Mouse (Mus musculus) forebrain, embryonic 14.5 days (tissue): ENCODE measurements around the gene Edem3. TPM values are rescaled to one million over a fixed set of nuclear protein-coding genes. Genes with fewer than 3 reads are reported as not detected.
"Not testable (repeated sequence)": the region's sequence is repeated elsewhere in the genome, so short reads cannot be mapped to it uniquely, and the experiment has no call there.

ENCODE experiments used
- ATAC-seq: fragments of 200-750 bp; cut with Nextera tagmentation; 2 replicates; pipeline ENCODE4 v1.8.0; 2017; ENCODE audit warnings: mild to moderate bottlenecking, moderate library complexity
- DNase-seq: peaks from one replicate; pipeline ENCODE4 v3.0.0-alpha.2; 2015; ENCODE audit warnings: low spot score
- H3K27ac ChIP-seq: fragments of 300-500 bp; sonication (generic); 2 replicates; pipeline ENCODE4 v1.5.1; 2014; ENCODE audit warnings: low read depth, mild to moderate bottlenecking, control low read depth, low read length, moderate library complexity
- H3K27me3 ChIP-seq: fragments of 300-500 bp; sonication (generic); replicated peaks from 2 replicates; pipeline ENCODE4 v1.6.1; 2014; ENCODE audit warnings: low read length, control low read depth, mixed read lengths; ENCODE audit not compliant: control insufficient read depth, insufficient read depth
- H3K36me3 ChIP-seq: fragments of 300-500 bp; sonication (generic); 2 replicates; pipeline ENCODE4 v1.6.1; 2014; ENCODE audit warnings: low read length, control low read depth; ENCODE audit not compliant: control insufficient read depth, insufficient read depth
- H3K4me1 ChIP-seq: fragments of 300-500 bp; sonication (generic); 2 replicates; pipeline ENCODE4 v1.6.1; 2014; ENCODE audit warnings: antibody characterized with exemption, low read length, control low read depth; ENCODE audit not compliant: control insufficient read depth, insufficient read depth
- H3K4me2 ChIP-seq: fragments of 300-500 bp; sonication (generic); 2 replicates; pipeline ENCODE4 v1.6.1; 2014; ENCODE audit warnings: mild to moderate bottlenecking, control low read depth, low read length
- H3K4me3 ChIP-seq: fragments of 300-500 bp; sonication (generic); 2 replicates; pipeline ENCODE4 v1.5.1; 2014; ENCODE audit warnings: low read depth, low read length, control low read depth
- H3K9ac ChIP-seq: fragments of 300-500 bp; sonication (generic); 2 replicates; pipeline ENCODE4 v1.6.1; 2014; ENCODE audit warnings: mild to moderate bottlenecking, low read length, control low read depth, moderate library complexity
- H3K9me3 ChIP-seq: fragments of 300-500 bp; sonication (generic); replicated peaks from 2 replicates; pipeline ENCODE4 v1.6.1; 2016; ENCODE audit warnings: low read length, control low read depth, mixed read lengths; ENCODE audit not compliant: control insufficient read depth
- WGBS: fragments of 180-500 bp; shearing (Covaris S2); extraction: QIAGEN DNeasy Blood & Tissue Kit; methylation state at CpG from one replicate; pipeline ENCODE4 v1.1.7; 2014; 5-methylcytosine and 5-hydroxymethylcytosine counted together
- polyA plus RNA-seq: library from polyadenylated mRNA; unstranded; fragments of >200 nt; fragmentation: Nextera tagmentation; extraction: Ambion mirVana; gene quantifications from 2 replicates; pipeline ENCODE4 v1.2.1, GENCODE M21; 2014

Edem3 gene
- polyA plus RNA-seq, 1 experiment from 2014 or later, result 16.3 TPM

- no peak for DNase-seq
- Histone ChIP-seq H3K36me3 (peaks cover 45% of the 10 kb centered on the region), H3K4me1 (no peaks in the 10 kb centered on the region), H3K27me3 (no peaks in the 10 kb centered on the region), H3K4me2 (no peak overlapping the region), H3K4me3 (no peak overlapping the region), H3K27ac (no peak overlapping the region), H3K9ac (no peak overlapping the region), H3K9me3 (no peaks in the 10 kb centered on the region)
- WGBS, result 97% methylated on average over 2 of the region's 2 CpGs
- ATAC-seq, result no peak
Measured at GRCm38 (mm10) chr1:151779306-151779705, 24.1 kb downstream of the Edem3 start.

GRCm38 (mm10) chr1:151781447-151781846 lies 26.3 kb downstream of the Edem3 start:
- 86% methylated on average over 7 of the region's 7 CpGs for WGBS
- no peaks in the 10 kb centered on the region for H3K27me3 ChIP-seq
- peaks cover 48% of the 10 kb centered on the region for H3K36me3 ChIP-seq
- H3K9ac ChIP-seq, result no peak overlapping the region
- no peak overlapping the region for H3K4me2 ChIP-seq
- H3K4me3 ChIP-seq, result no peak overlapping the region
- H3K27ac ChIP-seq, result no peak overlapping the region
- no peaks in the 10 kb centered on the region for H3K4me1 ChIP-seq
- H3K9me3 ChIP-seq, result no peaks in the 10 kb centered on the region
- ATAC-seq, result no peak
- no peak for DNase-seq

- no peak for ATAC-seq
- Histone ChIP-seq H3K27ac (no peak overlapping the region), H3K9ac (no peak overlapping the region), H3K4me1 (no peaks in the 10 kb centered on the region), H3K36me3 (peaks cover 38% of the 10 kb centered on the region), H3K4me3 (no peak overlapping the region), H3K4me2 (no peak overlapping the region), H3K9me3 (no peaks in the 10 kb centered on the region), H3K27me3 (no peaks in the 10 kb centered on the region)
- DNase-seq, result no peak
- WGBS, result 97% methylated on average over 2 of the region's 2 CpGs
Measured at GRCm38 (mm10) chr1:151783403-151783802, 28.2 kb downstream of the Edem3 start.

GRCm38 (mm10) chr1:151786406-151786805 lies 31.2 kb downstream of the Edem3 start:
- ATAC-seq (no peak), DNase-seq (no peak)
- Histone ChIP-seq H3K27me3 (no peaks in the 10 kb centered on the region), H3K9me3 (no peaks in the 10 kb centered on the region), H3K4me1 (no peaks in the 10 kb centered on the region), H3K4me3 (no peak overlapping the region), H3K9ac (no peak overlapping the region), H3K4me2 (no peak overlapping the region), H3K27ac (no peak overlapping the region), H3K36me3 (peaks cover 25% of the 10 kb centered on the region)
- 92% methylated on average over 5 of the region's 5 CpGs for WGBS

GRCm38 (mm10) chr1:151789136-151789535 lies 34.0 kb downstream of the Edem3 start:
- no peaks in the 10 kb centered on the region for H3K4me1 ChIP-seq
- DNase-seq, result no peak
- H3K9ac ChIP-seq, result no peak overlapping the region
- H3K4me2 ChIP-seq, result no peak overlapping the region
- no peak for ATAC-seq
- no peak overlapping the region for H3K4me3 ChIP-seq
- WGBS, result 27% methylated on average over 4 of the region's 4 CpGs
- H3K27ac ChIP-seq, result no peak overlapping the region
- no peaks in the 10 kb centered on the region for H3K9me3 ChIP-seq
- peaks cover 17% of the 10 kb centered on the region for H3K36me3 ChIP-seq
- no peaks in the 10 kb centered on the region for H3K27me3 ChIP-seq

GRCm38 (mm10) chr1:151792076-151792475 lies 36.9 kb downstream of the Edem3 start:
- H3K4me3 ChIP-seq, H3K27me3 ChIP-seq, ATAC-seq, H3K4me1 ChIP-seq, H3K27ac ChIP-seq, H3K9me3 ChIP-seq, H3K9ac ChIP-seq, DNase-seq, H3K4me2 ChIP-seq: not testable (repeated sequence)
- WGBS, result 94% methylated on average over 8 of the region's 8 CpGs
- H3K36me3 ChIP-seq, result peaks cover 25% of the 10 kb centered on the region

GRCm38 (mm10) chr1:151802795-151803194 lies 47.6 kb downstream of the Edem3 start:
- 77% methylated on average over 3 of the region's 3 CpGs for WGBS
- peaks cover 44% of the 10 kb centered on the region for H3K36me3 ChIP-seq
- DNase-seq, H3K4me1 ChIP-seq, H3K27ac ChIP-seq, ATAC-seq, H3K27me3 ChIP-seq, H3K4me3 ChIP-seq, H3K9me3 ChIP-seq, H3K4me2 ChIP-seq, H3K9ac ChIP-seq: not testable (repeated sequence)

GRCm38 (mm10) chr1:151807286-151807685 lies 52.1 kb downstream of the Edem3 start:
- no peak for DNase-seq
- Histone ChIP-seq H3K36me3 (peaks cover 51% of the 10 kb centered on the region), H3K27ac (no peak overlapping the region), H3K9ac (no peak overlapping the region), H3K9me3 (no peaks in the 10 kb centered on the region), H3K4me2 (no peak overlapping the region), H3K4me1 (no peaks in the 10 kb centered on the region), H3K27me3 (no peaks in the 10 kb centered on the region), H3K4me3 (no peak overlapping the region)
- ATAC-seq, result no peak
- 93% methylated on average over 5 of the region's 5 CpGs for WGBS

- ATAC-seq (peak; percentile 44; the same call in 1 of the 2 replicates), DNase-seq (peak; percentile 45)
- H3K4me3 ChIP-seq, result no peak overlapping the region
- no peak overlapping the region for H3K27ac ChIP-seq
- H3K4me1 ChIP-seq, result no peaks in the 10 kb centered on the region
- H3K4me2 ChIP-seq, result no peak overlapping the region
- peaks cover 45% of the 10 kb centered on the region for H3K36me3 ChIP-seq
- 72% methylated on average over 7 of the region's 7 CpGs for WGBS
- H3K9me3 ChIP-seq, result no peaks in the 10 kb centered on the region
- no peak overlapping the region for H3K9ac ChIP-seq
- no peaks in the 10 kb centered on the region for H3K27me3 ChIP-seq
Measured at GRCm38 (mm10) chr1:151810628-151811421, 55.7 kb downstream of the Edem3 start.
